Mouse (Mus musculus) hindbrain, embryonic 16.5 days (tissue): ENCODE data around the gene Arhgap22. TPM values are rescaled to one million over a fixed set of nuclear protein-coding genes. Genes with fewer than 3 reads are reported as not detected.

ENCODE experiments used
- ATAC-seq: fragments of 200-750 bp; cut with Nextera tagmentation; 2 replicates; pipeline ENCODE4 v1.8.0; 2017; ENCODE audit warnings: moderate TSS enrichment, moderate library complexity
- H3K27ac ChIP-seq: fragments of 300-500 bp; sonication (generic); 2 replicates; pipeline ENCODE4 v1.5.1; 2014; ENCODE audit warnings: low read depth, mild to moderate bottlenecking, control low read depth, low read length, moderate library complexity
- H3K27me3 ChIP-seq: fragments of 300-500 bp; sonication (generic); replicated peaks from 2 replicates; pipeline ENCODE4 v1.6.1; 2014; ENCODE audit warnings: low read length; ENCODE audit not compliant: control insufficient read depth, insufficient read depth
- H3K36me3 ChIP-seq: fragments of 300-500 bp; sonication (generic); 2 replicates; pipeline ENCODE4 v1.6.1; 2014; ENCODE audit warnings: mild to moderate bottlenecking, low read length, moderate library complexity, mixed read lengths; ENCODE audit not compliant: control insufficient read depth, insufficient read depth
- H3K4me1 ChIP-seq: fragments of 300-500 bp; sonication (generic); 2 replicates; pipeline ENCODE4 v1.6.1; 2014; ENCODE audit warnings: low read depth, low read length; ENCODE audit not compliant: control insufficient read depth, insufficient read depth
- H3K4me2 ChIP-seq: fragments of 300-500 bp; sonication (generic); 2 replicates; pipeline ENCODE4 v1.6.1; 2014; ENCODE audit warnings: mild to moderate bottlenecking, low read length, control low read depth, moderate library complexity
- H3K4me3 ChIP-seq: fragments of 300-500 bp; sonication (generic); 2 replicates; pipeline ENCODE4 v1.5.1; 2014; ENCODE audit warnings: mild to moderate bottlenecking, low read length, control low read depth, moderate library complexity
- H3K9ac ChIP-seq: fragments of 300-500 bp; sonication (generic); 2 replicates; pipeline ENCODE4 v1.6.1; 2014; ENCODE audit warnings: low read depth, mild to moderate bottlenecking, control low read depth, low read length, moderate library complexity
- H3K9me3 ChIP-seq: fragments of 300-500 bp; sonication (generic); 2 replicates; pipeline ENCODE4 v1.6.1; 2014; ENCODE audit warnings: mild to moderate bottlenecking, low read length, moderate library complexity; ENCODE audit not compliant: control insufficient read depth
- WGBS: fragments of 180-500 bp; shearing (Covaris S2); extraction: QIAGEN DNeasy Blood & Tissue Kit; methylation state at CpG from one replicate; pipeline ENCODE4 v1.1.7; 2014; 5-methylcytosine and 5-hydroxymethylcytosine counted together
- polyA plus RNA-seq: library from polyadenylated mRNA; unstranded; fragments of >200 nt; fragmentation: Nextera tagmentation; extraction: Ambion mirVana; gene quantifications from 2 replicates; pipeline ENCODE4 v1.2.1, GENCODE M21; 2015

Gene Arhgap22
- polyA plus RNA-seq, 1 experiment from 2014 or later: 4.4 TPM

GRCm38 (mm10) chr14:33346546-33346945 is 132.7 kb downstream of the Arhgap22 start:
- no peak overlapping the region for H3K9ac ChIP-seq
- WGBS: 78% methylated on average over 6 of the region's 6 CpGs
- no peak for ATAC-seq
- H3K4me3 ChIP-seq: no peak overlapping the region
- H3K36me3 ChIP-seq: no peaks in the 10 kb centered on the region
- no peak overlapping the region for H3K4me2 ChIP-seq
- H3K27me3 ChIP-seq: peaks cover 22% of the 10 kb centered on the region
- H3K9me3 ChIP-seq: no peaks in the 10 kb centered on the region
- peaks cover 5% of the 10 kb centered on the region for H3K4me1 ChIP-seq
- H3K27ac ChIP-seq: no peak overlapping the region

- Histone ChIP-seq H3K9ac (no peak overlapping the region), H3K4me3 (no peak overlapping the region), H3K27ac (no peak overlapping the region), H3K27me3 (peaks cover 30% of the 10 kb centered on the region), H3K4me2 (no peak overlapping the region), H3K4me1 (peaks cover 5% of the 10 kb centered on the region), H3K36me3 (no peaks in the 10 kb centered on the region), H3K9me3 (no peaks in the 10 kb centered on the region)
- ATAC-seq: no peak
- WGBS: 54% methylated on average over 4 of the region's 4 CpGs
Measured at GRCm38 (mm10) chr14:33347738-33348137, 133.9 kb downstream of the Arhgap22 start.

GRCm38 (mm10) chr14:33348146-33348545 is 134.3 kb downstream of the Arhgap22 start:
- no peak overlapping the region for H3K4me2 ChIP-seq
- no peak overlapping the region for H3K4me3 ChIP-seq
- peaks cover 5% of the 10 kb centered on the region for H3K4me1 ChIP-seq
- H3K36me3 ChIP-seq: no peaks in the 10 kb centered on the region
- WGBS: 73% methylated on average over 1 of the region's 1 CpGs
- H3K9me3 ChIP-seq: no peaks in the 10 kb centered on the region
- H3K9ac ChIP-seq: no peak overlapping the region
- H3K27ac ChIP-seq: no peak overlapping the region
- peaks cover 30% of the 10 kb centered on the region for H3K27me3 ChIP-seq
- ATAC-seq: no peak

- Histone ChIP-seq H3K4me1 (peaks cover 5% of the 10 kb centered on the region), H3K9me3 (no peaks in the 10 kb centered on the region), H3K4me3 (peak overlapping the region; percentile 55), H3K36me3 (no peaks in the 10 kb centered on the region), H3K9ac (peak overlapping the region; percentile 74), H3K4me2 (peak overlapping the region; percentile 93), H3K27ac (no peak overlapping the region), H3K27me3 (peaks cover 30% of the 10 kb centered on the region)
- 1% methylated on average over 20 of the region's 42 CpGs for WGBS
- no peak for ATAC-seq
Measured at GRCm38 (mm10) chr14:33351019-33351418, 137.2 kb downstream of the Arhgap22 start.

GRCm38 (mm10) chr14:33351984-33352722 is 138.3 kb downstream of the Arhgap22 start:
- no peak overlapping the region for H3K4me3 ChIP-seq
- WGBS: 66% methylated on average over 6 of the region's 6 CpGs
- no peaks in the 10 kb centered on the region for H3K36me3 ChIP-seq
- no peak overlapping the region for H3K27ac ChIP-seq
- H3K9ac ChIP-seq: no peak overlapping the region
- H3K4me2 ChIP-seq: no peak overlapping the region
- H3K9me3 ChIP-seq: no peaks in the 10 kb centered on the region
- ATAC-seq: no peak
- H3K4me1 ChIP-seq: peaks cover 5% of the 10 kb centered on the region
- H3K27me3 ChIP-seq: peaks cover 30% of the 10 kb centered on the region

- H3K4me1 ChIP-seq: peaks cover 5% of the 10 kb centered on the region
- no peak overlapping the region for H3K9ac ChIP-seq
- peaks cover 30% of the 10 kb centered on the region for H3K27me3 ChIP-seq
- no peaks in the 10 kb centered on the region for H3K36me3 ChIP-seq
- H3K27ac ChIP-seq: no peak overlapping the region
- H3K9me3 ChIP-seq: no peaks in the 10 kb centered on the region
- ATAC-seq: no peak
- H3K4me2 ChIP-seq: no peak overlapping the region
- WGBS: 87% methylated on average over 6 of the region's 6 CpGs
- no peak overlapping the region for H3K4me3 ChIP-seq
Measured at GRCm38 (mm10) chr14:33352890-33353289, 139.1 kb downstream of the Arhgap22 start.

GRCm38 (mm10) chr14:33355276-33355675 is 141.4 kb downstream of the Arhgap22 start:
- H3K27ac ChIP-seq: no peak overlapping the region
- H3K4me2 ChIP-seq: no peak overlapping the region
- H3K9ac ChIP-seq: no peak overlapping the region
- ATAC-seq: no peak
- H3K36me3 ChIP-seq: no peaks in the 10 kb centered on the region
- WGBS: 88% methylated on average over 5 of the region's 5 CpGs
- no peaks in the 10 kb centered on the region for H3K9me3 ChIP-seq
- no peak overlapping the region for H3K4me3 ChIP-seq
- peaks cover 19% of the 10 kb centered on the region for H3K27me3 ChIP-seq
- peaks cover 5% of the 10 kb centered on the region for H3K4me1 ChIP-seq

- 74% methylated on average over 12 of the region's 12 CpGs for WGBS
- ATAC-seq: no peak
Measured at GRCm38 (mm10) chr14:33357600-33358368, 144.0 kb downstream of the Arhgap22 start.

GRCm38 (mm10) chr14:33358891-33359290 is 145.1 kb downstream of the Arhgap22 start:
- H3K4me3 ChIP-seq: no peak overlapping the region
- no peak overlapping the region for H3K4me2 ChIP-seq
- peaks cover 2% of the 10 kb centered on the region; the same call in 1 of the 2 replicates for H3K27me3 ChIP-seq
- H3K4me1 ChIP-seq: no peaks in the 10 kb centered on the region; the same call in 1 of the 2 replicates
- H3K9me3 ChIP-seq: no peaks in the 10 kb centered on the region
- no peak overlapping the region for H3K27ac ChIP-seq
- H3K9ac ChIP-seq: no peak overlapping the region
- WGBS: 90% methylated on average over 8 of the region's 8 CpGs
- no peaks in the 10 kb centered on the region for H3K36me3 ChIP-seq
- no peak for ATAC-seq

More at GRCm38 (mm10) chr14:33357600-33358368, 144.0 kb downstream of the Arhgap22 start:
- H3K9me3 ChIP-seq: no peaks in the 10 kb centered on the region
- peaks cover 2% of the 10 kb centered on the region; the same call in 1 of the 2 replicates for H3K27me3 ChIP-seq
- H3K27ac ChIP-seq: no peak overlapping the region
- H3K4me2 ChIP-seq: no peak overlapping the region
- no peaks in the 10 kb centered on the region; the same call in 1 of the 2 replicates for H3K4me1 ChIP-seq
- H3K4me3 ChIP-seq: no peak overlapping the region
- no peaks in the 10 kb centered on the region for H3K36me3 ChIP-seq
- no peak overlapping the region for H3K9ac ChIP-seq
